Mouse (Mus musculus) stomach, embryonic 16.5 days (tissue): ENCODE measurements around the gene Apol7a. TPM values are rescaled to one million over a fixed set of nuclear protein-coding genes. Genes with fewer than 3 reads are reported as not detected.

Source experiments
- ATAC-seq: fragments of 200-750 bp; cut with Nextera tagmentation; 2 replicates; pipeline ENCODE4 v1.8.0; 2017; ENCODE audit warnings: moderate number of reproducible peaks, moderate TSS enrichment; ENCODE audit not compliant: insufficient read depth, low FRiP score
- H3K27ac ChIP-seq: fragments of 300-500 bp; sonication (generic); 2 replicates; pipeline ENCODE4 v1.5.1; 2014; ENCODE audit warnings: low read length
- H3K27me3 ChIP-seq: fragments of 300-500 bp; sonication (generic); 2 replicates; pipeline ENCODE4 v1.6.1; 2014; ENCODE audit warnings: low read length, control low read depth, mixed read lengths; ENCODE audit not compliant: control insufficient read depth, insufficient read depth
- H3K36me3 ChIP-seq: fragments of 300-500 bp; sonication (generic); 2 replicates; pipeline ENCODE4 v1.6.1; 2014; ENCODE audit warnings: low read length; ENCODE audit not compliant: control insufficient read depth, insufficient read depth
- H3K4me1 ChIP-seq: fragments of 300-500 bp; sonication (generic); 2 replicates; pipeline ENCODE4 v1.6.1; 2014; ENCODE audit warnings: low read length, control low read depth, mixed read lengths; ENCODE audit not compliant: control insufficient read depth, insufficient read depth
- H3K4me2 ChIP-seq: fragments of 300-500 bp; sonication (generic); 2 replicates; pipeline ENCODE4 v1.6.1; 2014; ENCODE audit warnings: low read depth, low read length, mixed read lengths
- H3K4me3 ChIP-seq: fragments of 300-500 bp; sonication (generic); replicated peaks from 2 replicates; pipeline ENCODE4 v1.5.1; 2014; ENCODE audit warnings: mild to moderate bottlenecking, low read length
- H3K9ac ChIP-seq: fragments of 300-500 bp; sonication (generic); 2 replicates; pipeline ENCODE4 v1.6.1; 2014; ENCODE audit warnings: low read length
- H3K9me3 ChIP-seq: fragments of 300-500 bp; sonication (generic); replicated peaks from 2 replicates; pipeline ENCODE4 v1.6.1; 2016; ENCODE audit warnings: low read length, control low read depth; ENCODE audit not compliant: control insufficient read depth
- WGBS: fragments of 180-500 bp; shearing (Covaris S2); extraction: QIAGEN DNeasy Blood & Tissue Kit; methylation state at CpG from one replicate; pipeline ENCODE4 v1.1.7; 2014; 5-methylcytosine and 5-hydroxymethylcytosine counted together
- polyA plus RNA-seq: library from polyadenylated mRNA; unstranded; fragments of >200 nt; fragmentation: Nextera tagmentation; extraction: Ambion mirVana; gene quantifications from 2 replicates; pipeline ENCODE4 v1.2.1, GENCODE M21; 2015

The Apol7a gene
- polyA plus RNA-seq, 1 experiment from 2014 or later: 9.0 TPM

DNA sequence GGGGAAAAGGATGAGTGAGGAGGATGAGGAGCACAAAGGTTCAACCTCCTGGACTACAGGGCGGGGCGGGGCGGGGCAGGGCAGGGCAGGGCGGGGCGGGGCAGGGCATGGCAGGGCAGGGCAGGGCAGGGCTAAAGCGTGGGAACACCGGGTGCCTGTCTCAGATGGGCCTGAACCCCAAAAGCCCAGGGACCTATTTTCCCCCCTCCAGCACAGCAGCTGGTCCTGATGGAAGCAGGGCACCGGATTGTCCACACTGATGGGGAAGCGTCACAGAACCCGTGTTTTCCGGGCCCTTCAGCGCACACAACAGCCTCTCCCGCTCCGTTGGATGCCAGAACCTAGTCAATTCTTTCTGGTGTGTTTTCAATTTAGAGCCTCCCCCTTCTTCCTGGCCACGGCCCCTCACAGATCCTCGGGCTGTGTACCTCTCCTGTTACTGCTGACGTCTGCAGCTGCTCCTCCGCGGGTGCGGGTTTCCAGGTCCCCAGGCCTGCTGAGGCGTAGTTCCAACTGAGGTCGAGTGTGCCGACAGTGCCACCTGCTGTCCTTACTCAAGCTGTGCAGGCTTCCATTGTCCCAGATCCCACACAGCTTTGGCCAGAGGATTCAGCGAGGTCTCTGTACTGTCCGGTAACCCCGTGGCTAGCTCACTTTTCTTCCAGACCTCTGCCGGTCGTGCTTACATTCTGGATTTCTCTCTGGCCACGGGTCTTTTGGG lies 40.4 kb downstream of the Apol7a start:
- 6% methylated on average over 26 of the region's 29 CpGs for WGBS

GRCm38 (mm10) chr15:77356248-77356810 lies 42.6 kb downstream of the Apol7a start:
- no peak for ATAC-seq
- no peak overlapping the region for H3K4me3 ChIP-seq
- peak overlapping the region; percentile 27 for H3K4me2 ChIP-seq

More for the DNA sequence above, 40.4 kb downstream of the Apol7a start:
- peak; percentile 86 for ATAC-seq
- Histone ChIP-seq H3K9ac (peak overlapping the region; percentile 64), H3K4me3 (peak overlapping the region; percentile 40), H3K4me2 (peak overlapping the region; percentile 64), H3K4me1 (peaks cover 16% of the 10 kb centered on the region), H3K9me3 (no peaks in the 10 kb centered on the region), H3K27ac (peak overlapping the region; percentile 54), H3K36me3 (no peaks in the 10 kb centered on the region), H3K27me3 (no peaks in the 10 kb centered on the region)

GRCm38 (mm10) chr15:77354848-77355551 lies 43.9 kb downstream of the Apol7a start:
- Histone ChIP-seq H3K4me1 (peaks cover 11% of the 10 kb centered on the region), H3K27ac (no peak overlapping the region), H3K9ac (no peak overlapping the region), H3K4me3 (no peak overlapping the region), H3K4me2 (no peak overlapping the region), H3K36me3 (no peaks in the 10 kb centered on the region), H3K9me3 (no peaks in the 10 kb centered on the region), H3K27me3 (no peaks in the 10 kb centered on the region)
- ATAC-seq: no peak
- WGBS: 77% methylated on average over 6 of the region's 6 CpGs

More at GRCm38 (mm10) chr15:77356248-77356810, 42.6 kb downstream of the Apol7a start:
- peak overlapping the region; percentile 51 for H3K9ac ChIP-seq
- H3K9me3 ChIP-seq: no peaks in the 10 kb centered on the region
- H3K27me3 ChIP-seq: no peaks in the 10 kb centered on the region
- peaks cover 11% of the 10 kb centered on the region for H3K4me1 ChIP-seq
- 12% methylated on average over 11 of the region's 11 CpGs for WGBS
- no peaks in the 10 kb centered on the region for H3K36me3 ChIP-seq
- 0 out of 2 replicates have a peak overlapping the region, but pooled peaks have one; percentile 20 for H3K27ac ChIP-seq

DNA sequence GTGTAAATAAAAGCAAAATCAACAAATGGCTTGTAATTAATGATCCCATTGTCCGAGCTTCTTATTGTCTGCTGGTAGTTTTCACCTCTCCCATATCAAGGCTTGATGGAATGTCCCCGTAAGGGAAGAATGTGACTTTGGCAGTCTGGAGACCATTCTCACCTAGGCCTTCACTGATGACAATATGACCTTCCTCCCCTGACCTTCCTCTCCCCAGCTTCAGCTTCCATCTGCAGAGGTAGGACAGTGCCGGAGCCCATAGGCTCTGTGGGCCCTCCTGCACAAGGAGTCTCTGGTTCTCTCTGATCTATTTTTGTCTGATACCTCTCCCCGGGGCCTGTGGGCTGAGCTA lies 44.4 kb downstream of the Apol7a start:
- Histone ChIP-seq H3K36me3 (no peaks in the 10 kb centered on the region), H3K27me3 (no peaks in the 10 kb centered on the region), H3K9ac (no peak overlapping the region), H3K4me1 (peaks cover 11% of the 10 kb centered on the region), H3K4me2 (no peak overlapping the region), H3K4me3 (no peak overlapping the region), H3K27ac (no peak overlapping the region), H3K9me3 (no peaks in the 10 kb centered on the region)
- no peak for ATAC-seq
- 54% methylated on average over 4 of the region's 4 CpGs for WGBS

DNA sequence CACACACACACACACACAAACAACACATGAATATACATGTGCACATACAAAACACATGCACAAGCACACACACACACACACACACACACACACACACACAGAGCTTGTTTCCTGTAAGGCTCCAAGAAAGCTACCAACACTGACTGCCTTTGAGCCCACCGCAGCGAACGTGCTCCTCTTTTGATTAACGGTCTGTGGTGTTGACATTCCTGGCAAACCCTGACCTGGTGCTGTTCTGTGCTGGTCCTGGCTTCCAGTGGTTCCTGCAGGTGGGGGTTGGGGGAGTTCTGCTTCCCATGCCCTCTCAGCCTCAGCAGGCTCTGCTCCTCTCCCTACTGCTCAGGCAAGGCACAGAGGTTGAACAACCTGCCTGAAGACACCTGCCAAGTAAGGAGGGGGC lies 45.1 kb downstream of the Apol7a start:
- no peaks in the 10 kb centered on the region for H3K36me3 ChIP-seq
- H3K4me1 ChIP-seq: peaks cover 11% of the 10 kb centered on the region
- H3K27ac ChIP-seq: no peak overlapping the region
- WGBS: 15% methylated on average over 4 of the region's 4 CpGs
- H3K9me3 ChIP-seq: no peaks in the 10 kb centered on the region
- H3K4me3 ChIP-seq: no peak overlapping the region
- H3K4me2 ChIP-seq: no peak overlapping the region
- no peaks in the 10 kb centered on the region for H3K27me3 ChIP-seq
- no peak for ATAC-seq
- H3K9ac ChIP-seq: no peak overlapping the region

DNA sequence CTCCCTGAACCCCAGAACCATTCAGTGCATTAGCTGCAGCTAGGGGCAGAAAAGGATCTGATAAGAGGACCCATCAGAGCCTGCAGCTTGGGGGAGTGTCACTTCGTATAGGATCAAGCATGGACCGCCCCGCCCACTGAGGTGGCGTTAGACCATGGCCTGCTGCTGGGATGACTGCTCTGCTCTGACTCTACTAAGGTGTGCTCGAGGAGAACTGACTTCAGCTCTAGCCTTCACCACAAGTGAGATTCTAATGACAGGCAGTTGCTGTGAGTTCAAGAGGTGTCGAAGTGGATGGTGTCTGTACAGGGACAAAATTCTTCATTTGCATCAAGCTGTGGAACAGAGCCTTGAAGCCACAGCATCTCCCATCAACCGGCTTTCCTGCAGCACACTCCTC lies 46.0 kb downstream of the Apol7a start:
- WGBS: 60% methylated on average over 7 of the region's 7 CpGs
- no peak overlapping the region for H3K4me3 ChIP-seq
- no peak overlapping the region for H3K27ac ChIP-seq
- ATAC-seq: no peak
- no peaks in the 10 kb centered on the region for H3K36me3 ChIP-seq
- peaks cover 11% of the 10 kb centered on the region for H3K4me1 ChIP-seq
- no peak overlapping the region for H3K9ac ChIP-seq
- no peak overlapping the region for H3K4me2 ChIP-seq
- no peaks in the 10 kb centered on the region for H3K9me3 ChIP-seq
- H3K27me3 ChIP-seq: no peaks in the 10 kb centered on the region

DNA sequence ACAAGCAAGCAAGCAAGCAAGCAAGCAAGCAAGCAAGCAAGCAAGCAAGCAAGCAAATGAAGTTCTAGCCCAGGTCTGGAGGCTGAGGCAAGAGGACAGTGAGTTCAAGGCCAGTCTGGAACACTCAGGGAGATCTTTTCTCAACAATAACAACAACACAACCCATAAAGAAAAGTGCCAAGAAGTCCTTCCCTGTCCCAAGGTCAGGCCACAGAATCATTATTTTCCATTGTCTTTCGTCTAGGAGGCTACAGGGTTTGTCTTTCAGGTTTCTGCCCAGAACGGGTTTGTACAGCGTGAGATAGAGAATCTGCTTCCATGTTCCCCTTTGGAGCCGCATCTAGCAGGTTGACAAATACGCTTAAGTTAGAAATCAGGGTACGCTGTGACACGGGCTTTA lies 48.8 kb downstream of the Apol7a start:
- no peaks in the 10 kb centered on the region for H3K9me3 ChIP-seq
- no peak overlapping the region for H3K9ac ChIP-seq
- peaks cover 2% of the 10 kb centered on the region; the same call in 1 of the 2 replicates for H3K4me1 ChIP-seq
- H3K27ac ChIP-seq: no peak overlapping the region
- no peaks in the 10 kb centered on the region for H3K36me3 ChIP-seq
- no peaks in the 10 kb centered on the region for H3K27me3 ChIP-seq
- 80% methylated on average over 7 of the region's 7 CpGs for WGBS
- H3K4me2 ChIP-seq: no peak overlapping the region
- no peak for ATAC-seq
- H3K4me3 ChIP-seq: no peak overlapping the region

- Histone ChIP-seq H3K27me3 (no peaks in the 10 kb centered on the region), H3K36me3 (no peaks in the 10 kb centered on the region), H3K4me3 (no peak overlapping the region), H3K9me3 (no peaks in the 10 kb centered on the region), H3K9ac (no peak overlapping the region), H3K4me2 (no peak overlapping the region), H3K27ac (no peak overlapping the region), H3K4me1 (peaks cover 15% of the 10 kb centered on the region)
- WGBS: 71% methylated on average over 7 of the region's 7 CpGs
- no peak for ATAC-seq
These were observed 50.8 kb downstream of the Apol7a start for GRCm38 (mm10) chr15:77348146-77348545.
